Mouse (Mus musculus): ENCODE results near the gene Slc20a1.

Gene Slc20a1

DNA sequence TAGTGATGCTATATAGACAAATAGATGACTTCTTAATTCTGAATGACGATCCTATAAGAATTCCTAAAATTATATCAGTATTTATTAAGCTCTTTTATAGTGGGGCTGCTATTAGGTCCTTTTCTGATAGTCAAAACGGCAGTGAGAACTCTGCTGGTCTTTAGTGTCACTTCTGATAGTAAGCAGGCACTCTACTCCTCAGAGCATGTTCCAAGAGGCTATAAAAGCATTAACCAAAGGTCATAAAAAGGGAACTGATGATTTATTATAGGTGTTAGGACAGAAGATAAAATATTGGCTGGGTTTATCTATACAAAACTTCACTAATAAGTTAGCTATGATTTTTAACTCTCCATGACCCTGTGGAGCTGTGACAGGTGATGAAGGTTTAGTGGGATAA, 55.5 kb downstream of the Slc20a1 start:
- DNase-seq: no peak

DNA sequence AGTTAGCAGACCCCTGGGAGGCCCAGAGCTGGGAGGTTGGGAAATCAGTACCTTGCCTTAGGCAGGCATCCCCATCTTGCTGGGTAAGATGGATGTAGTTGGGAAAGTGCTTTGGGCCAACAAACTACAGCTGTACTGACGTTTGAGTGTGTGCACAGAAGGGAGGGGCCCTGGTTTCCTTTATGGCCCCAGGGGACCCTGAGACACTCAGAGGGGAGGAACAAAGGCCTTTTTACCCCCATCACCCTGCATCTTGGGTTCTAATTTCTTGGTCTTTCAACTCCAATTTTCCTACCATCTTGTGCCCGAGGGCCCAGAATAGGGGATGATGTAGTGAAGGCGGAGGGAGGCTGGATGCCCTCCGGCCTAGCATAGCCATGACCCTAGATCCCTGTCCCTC, 57.4 kb downstream of the Slc20a1 start:
- DNase-seq: no peak

GRCm38 (mm10) chr2:129258056-129258455, 59.5 kb downstream of the Slc20a1 start:
- DNase-seq: no peak

DNA sequence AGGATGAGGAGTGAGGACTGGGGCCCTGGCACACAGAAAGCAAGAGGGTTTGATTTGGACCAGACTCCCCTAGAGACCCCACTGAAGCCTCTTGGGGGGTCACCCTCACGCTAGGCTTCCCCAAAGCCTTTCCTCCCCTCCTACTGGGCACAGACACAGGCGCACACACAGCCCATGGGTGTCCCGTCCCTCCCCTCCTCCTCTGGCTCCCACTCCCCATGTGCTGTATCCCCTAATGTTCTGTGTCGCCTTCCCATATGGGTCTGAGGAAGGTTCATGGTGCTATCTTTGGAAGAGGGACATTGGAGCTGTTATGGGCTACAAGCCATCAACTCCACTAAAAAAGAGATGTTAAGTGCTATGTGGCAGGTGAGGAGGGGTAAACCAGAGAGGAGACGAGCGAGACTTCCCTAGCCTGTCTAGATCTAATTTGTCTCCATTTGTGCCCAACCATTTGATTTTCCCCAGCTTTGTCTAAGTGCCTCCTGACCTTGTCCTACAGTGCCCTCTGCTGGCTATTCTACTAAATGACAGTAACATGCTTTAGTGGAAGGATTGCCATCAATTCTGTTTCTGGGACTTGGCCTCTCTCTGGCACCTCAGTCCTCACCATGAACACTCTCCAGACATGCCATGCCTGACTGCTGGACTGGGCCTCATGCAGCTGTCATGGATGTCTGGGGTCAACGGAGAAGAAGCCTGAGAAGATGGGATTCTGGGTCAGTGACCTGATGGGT, 60.1 kb downstream of the Slc20a1 start:
- DNase-seq: peak; percentile 45

DNA sequence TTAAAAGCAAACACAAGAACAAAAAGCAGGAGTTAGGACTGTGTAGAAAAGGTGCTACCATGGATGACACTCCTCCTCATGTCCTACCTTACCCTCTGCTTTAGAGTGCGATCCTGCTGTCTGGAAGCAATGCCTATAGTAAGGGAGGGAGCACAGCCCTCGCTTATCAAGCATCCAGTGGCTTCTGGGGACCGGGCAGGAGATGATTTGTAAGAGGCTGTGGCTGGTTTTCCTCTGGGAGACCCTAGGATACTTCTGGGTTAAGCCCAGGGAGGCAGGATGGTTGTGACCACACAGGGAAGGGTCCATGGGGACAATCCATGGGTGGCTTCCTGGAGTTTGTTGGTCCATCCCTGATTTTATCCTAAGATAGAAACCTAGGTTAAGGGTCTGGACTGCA, 62.1 kb downstream of the Slc20a1 start:
- DNase-seq: no peak
